Mouse (Mus musculus): ENCODE data around the gene Edem1. TPM values are rescaled to one million over a fixed set of nuclear protein-coding genes. Genes with fewer than 3 reads are reported as not detected.

The Edem1 gene
- polyA plus RNA-seq, 1 experiment from 2014 or later: 10.7 TPM

DNA sequence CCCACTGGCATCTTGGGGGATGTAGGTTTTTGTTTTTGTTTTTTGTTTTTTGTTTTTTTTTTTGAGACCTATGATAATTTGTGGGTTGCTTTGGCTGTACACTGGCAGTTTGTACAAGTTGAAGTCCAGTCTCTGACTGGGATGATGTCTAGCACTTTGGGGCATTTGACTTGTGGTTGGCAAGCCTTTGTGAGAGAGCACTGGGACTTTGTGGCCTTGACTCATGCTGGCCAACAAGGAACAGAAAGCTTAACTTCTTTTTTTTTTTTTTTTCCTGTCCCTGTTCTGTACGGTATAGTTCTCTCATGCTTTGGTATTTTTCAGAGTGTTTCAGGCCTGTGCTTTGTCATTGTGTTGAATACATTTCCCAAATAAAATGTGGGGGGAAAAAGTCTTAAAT is 3.7 kb downstream of the Edem1 start:
- ATAC-seq (replicated peaks; ENCODE audit: insufficient number of reproducible peaks, insufficient read depth, low FRiP score, low read depth): no peak
- WGBS: 82% methylated on average over 1 of the region's 1 CpGs
- Histone ChIP-seq H3K27ac (no peak overlapping the region), H3K27me3 (no peaks in the 10 kb centered on the region), H3K4me1 (replicated peaks) (peaks cover 19% of the 10 kb centered on the region), H3K4me2 (no peak overlapping the region), H3K9ac (no peak overlapping the region), H3K36me3 (no peaks in the 10 kb centered on the region), H3K4me3 (no peak overlapping the region), H3K9me3 (replicated peaks) (no peaks in the 10 kb centered on the region)

- Histone ChIP-seq H3K27me3 (no peaks in the 10 kb centered on the region), H3K9ac (no peak overlapping the region), H3K27ac (no peak overlapping the region), H3K4me3 (no peak overlapping the region), H3K36me3 (no peaks in the 10 kb centered on the region), H3K9me3 (replicated peaks) (no peaks in the 10 kb centered on the region), H3K4me2 (no peak overlapping the region), H3K4me1 (replicated peaks) (peaks cover 16% of the 10 kb centered on the region)
- 51% methylated on average over 6 of the region's 6 CpGs for WGBS
- ATAC-seq (replicated peaks; ENCODE audit: insufficient number of reproducible peaks, insufficient read depth, low FRiP score, low read depth): no peak
Observed at GRCm38 (mm10) chr6:108832989-108833388, 4.5 kb downstream of the Edem1 start.

DNA sequence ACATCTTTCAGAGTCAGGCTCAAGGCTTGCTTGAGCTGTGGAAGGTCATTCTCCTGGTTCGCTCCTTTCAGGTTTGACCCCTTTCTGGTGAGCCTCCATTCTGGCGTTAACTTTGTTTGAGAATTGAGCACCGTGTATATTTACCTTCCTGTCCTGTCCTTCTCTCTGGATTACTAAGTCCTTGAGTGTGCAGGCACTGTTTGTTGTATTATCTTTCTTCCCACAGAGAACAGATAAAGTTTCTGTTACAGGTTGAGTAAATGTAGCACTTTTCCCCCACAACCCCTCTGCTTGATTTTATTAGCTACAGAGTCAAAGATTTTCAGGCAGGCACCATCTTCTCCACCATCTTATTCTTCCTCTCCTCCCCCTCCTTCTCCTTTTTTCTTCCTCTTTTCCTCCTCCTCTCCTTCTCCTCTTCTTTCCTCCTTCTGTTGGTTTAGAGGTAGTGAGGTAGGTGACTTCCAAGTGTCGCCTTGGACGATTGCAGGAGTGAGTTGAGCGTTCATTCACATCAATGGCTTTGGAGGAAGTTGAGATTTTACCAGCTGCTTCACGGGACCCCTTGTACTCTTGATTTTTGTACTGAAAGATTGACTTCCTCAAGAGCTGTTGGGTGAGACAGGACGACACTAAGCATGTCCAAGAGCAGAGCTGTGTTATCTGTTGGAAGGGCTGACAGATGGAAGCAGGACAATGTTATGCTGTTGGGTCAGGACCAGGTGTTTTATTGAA is 5.7 kb downstream of the Edem1 start:
- Histone ChIP-seq H3K4me1 (replicated peaks) (peaks cover 16% of the 10 kb centered on the region), H3K4me3 (no peak overlapping the region), H3K27ac (no peak overlapping the region), H3K4me2 (no peak overlapping the region), H3K9me3 (replicated peaks) (no peaks in the 10 kb centered on the region), H3K27me3 (no peaks in the 10 kb centered on the region), H3K36me3 (no peaks in the 10 kb centered on the region), H3K9ac (no peak overlapping the region)
- no peak for ATAC-seq (replicated peaks; ENCODE audit: insufficient number of reproducible peaks, insufficient read depth, low FRiP score, low read depth)
- WGBS: 63% methylated on average over 8 of the region's 8 CpGs

- no peak overlapping the region for H3K4me3 ChIP-seq
- WGBS: 72% methylated on average over 16 of the region's 16 CpGs
- H3K4me2 ChIP-seq: no peak overlapping the region
- H3K36me3 ChIP-seq: no peaks in the 10 kb centered on the region
- H3K27me3 ChIP-seq: no peaks in the 10 kb centered on the region
- no peaks in the 10 kb centered on the region for H3K9me3 ChIP-seq (replicated peaks)
- peaks cover 7% of the 10 kb centered on the region; the same call in 1 of the 2 replicates for H3K4me1 ChIP-seq (replicated peaks)
- no peak overlapping the region for H3K9ac ChIP-seq
- no peak overlapping the region for H3K27ac ChIP-seq
- no peak for ATAC-seq (replicated peaks; ENCODE audit: insufficient number of reproducible peaks, insufficient read depth, low FRiP score, low read depth)
Observed at GRCm38 (mm10) chr6:108835765-108836691, 7.6 kb downstream of the Edem1 start.

- H3K27ac ChIP-seq: no peak overlapping the region
- H3K9ac ChIP-seq: no peak overlapping the region
- no peak overlapping the region for H3K4me2 ChIP-seq
Observed at GRCm38 (mm10) chr6:108837081-108837480, 8.6 kb downstream of the Edem1 start.

DNA sequence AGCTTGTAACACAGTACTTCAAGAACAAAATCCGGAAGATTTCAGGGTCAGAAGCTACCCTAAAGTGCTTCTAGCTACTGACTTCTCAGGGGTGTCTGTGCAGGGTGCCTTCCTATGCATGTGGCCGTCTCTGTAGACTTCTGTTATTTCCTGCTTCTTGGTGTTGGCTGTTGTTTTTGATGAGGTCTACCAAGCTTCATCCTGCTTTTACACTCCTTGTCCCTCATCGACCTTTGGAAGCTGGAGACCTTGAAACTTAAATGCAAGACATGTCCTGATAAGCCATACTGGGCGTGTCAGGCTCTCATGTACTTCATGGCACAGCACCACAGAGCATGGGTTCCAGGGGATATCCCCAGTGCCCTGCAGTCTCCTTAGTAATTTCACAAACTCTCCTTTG is 9.5 kb downstream of the Edem1 start:
- ATAC-seq (replicated peaks; ENCODE audit: insufficient number of reproducible peaks, insufficient read depth, low FRiP score, low read depth): no peak
- Histone ChIP-seq H3K4me1 (replicated peaks) (0 out of 2 replicates have a peak, but pooled peaks cover 3% of the 10 kb centered on the region), H3K36me3 (peaks cover 2% of the 10 kb centered on the region; the same call in 1 of the 2 replicates), H3K27ac (no peak overlapping the region), H3K4me2 (no peak overlapping the region), H3K9me3 (replicated peaks) (no peaks in the 10 kb centered on the region), H3K4me3 (no peak overlapping the region), H3K9ac (no peak overlapping the region), H3K27me3 (no peaks in the 10 kb centered on the region)
- WGBS: 78% methylated on average over 4 of the region's 4 CpGs

More at GRCm38 (mm10) chr6:108837081-108837480, 8.6 kb downstream of the Edem1 start:
- Histone ChIP-seq H3K4me3 (no peak overlapping the region), H3K9me3 (replicated peaks) (no peaks in the 10 kb centered on the region), H3K27me3 (no peaks in the 10 kb centered on the region), H3K36me3 (no peaks in the 10 kb centered on the region), H3K4me1 (replicated peaks) (0 out of 2 replicates have a peak, but pooled peaks cover 3% of the 10 kb centered on the region)
- no peak for ATAC-seq (replicated peaks; ENCODE audit: insufficient number of reproducible peaks, insufficient read depth, low FRiP score, low read depth)
- 86% methylated on average over 4 of the region's 4 CpGs for WGBS

DNA sequence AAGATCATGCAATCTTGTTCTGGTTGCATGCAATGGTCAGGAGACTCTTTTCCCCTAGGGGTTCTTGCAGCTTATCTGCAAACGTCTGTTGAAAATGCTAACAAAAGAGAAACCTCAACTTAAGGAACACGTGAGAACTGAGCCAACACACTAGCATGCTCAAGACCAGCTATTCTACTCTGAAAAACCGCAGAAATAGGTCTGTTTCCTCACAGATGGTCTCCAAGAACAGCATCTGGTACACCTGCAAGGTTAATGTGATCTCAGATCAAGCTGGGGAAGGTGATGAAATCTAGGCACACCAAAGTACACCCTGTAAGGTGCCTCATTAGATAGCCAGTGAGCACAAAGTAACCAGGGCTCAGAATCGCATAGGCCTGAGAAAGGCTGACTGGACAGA is 11.0 kb downstream of the Edem1 start:
- WGBS: 76% methylated on average over 4 of the region's 4 CpGs
- H3K4me1 ChIP-seq (replicated peaks): no peaks in the 10 kb centered on the region
- H3K9me3 ChIP-seq (replicated peaks): no peaks in the 10 kb centered on the region
- no peak overlapping the region for H3K27ac ChIP-seq
- ATAC-seq (replicated peaks; ENCODE audit: insufficient number of reproducible peaks, insufficient read depth, low FRiP score, low read depth): no peak
- peaks cover 14% of the 10 kb centered on the region; the same call in 1 of the 2 replicates for H3K36me3 ChIP-seq
- no peak overlapping the region for H3K9ac ChIP-seq
- H3K27me3 ChIP-seq: no peaks in the 10 kb centered on the region
- H3K4me2 ChIP-seq: no peak overlapping the region
- no peak overlapping the region for H3K4me3 ChIP-seq

DNA sequence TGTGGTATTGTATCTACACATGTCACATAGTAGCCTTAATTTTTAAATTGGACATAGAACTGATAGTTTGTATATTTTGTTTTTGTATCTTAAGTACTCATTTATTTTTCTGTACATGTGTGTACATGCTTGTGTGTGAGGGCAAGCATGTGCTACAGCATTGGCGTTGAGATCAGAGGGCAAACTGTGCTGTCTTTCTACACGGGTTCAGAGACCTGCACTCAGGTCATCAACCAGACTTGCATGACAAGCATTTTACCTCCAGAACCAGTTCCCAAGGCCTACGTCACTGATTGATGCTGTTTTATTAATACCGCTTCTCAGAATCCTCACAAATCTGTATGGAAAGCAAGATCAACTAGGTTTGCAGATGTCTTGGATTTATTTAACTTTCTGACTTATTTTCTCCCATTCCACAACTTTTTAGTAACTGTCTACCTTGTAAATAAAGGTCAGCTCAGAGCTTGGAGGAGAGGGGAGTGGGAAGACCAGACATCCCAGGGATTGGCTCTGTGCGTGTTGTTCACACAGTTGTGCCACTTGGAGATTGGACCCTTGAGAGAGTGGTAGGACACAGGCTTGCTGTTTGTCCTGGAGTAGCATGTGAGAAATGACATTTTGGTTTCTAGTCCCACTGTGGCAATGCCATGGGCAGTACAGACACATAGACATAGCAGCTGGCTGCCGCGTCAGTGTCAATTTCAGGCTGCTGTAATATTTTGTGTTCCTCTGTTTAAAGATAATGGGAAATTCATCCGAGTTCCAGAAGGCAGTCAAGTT is 12.6 kb downstream of the Edem1 start:
- Histone ChIP-seq H3K4me1 (replicated peaks) (no peaks in the 10 kb centered on the region), H3K36me3 (peaks cover 20% of the 10 kb centered on the region; the same call in 1 of the 2 replicates), H3K27ac (no peak overlapping the region), H3K4me3 (no peak overlapping the region), H3K27me3 (no peaks in the 10 kb centered on the region), H3K9ac (no peak overlapping the region), H3K9me3 (replicated peaks) (no peaks in the 10 kb centered on the region), H3K4me2 (no peak overlapping the region)
- WGBS: 94% methylated on average over 8 of the region's 8 CpGs
- no peak for ATAC-seq (replicated peaks; ENCODE audit: insufficient number of reproducible peaks, insufficient read depth, low FRiP score, low read depth)

GRCm38 (mm10) chr6:108843664-108844063 is 15.2 kb downstream of the Edem1 start:
- no peak overlapping the region for H3K9ac ChIP-seq
- H3K27me3 ChIP-seq: no peaks in the 10 kb centered on the region
- H3K4me2 ChIP-seq: no peak overlapping the region
- no peak for ATAC-seq (replicated peaks; ENCODE audit: insufficient number of reproducible peaks, insufficient read depth, low FRiP score, low read depth)
- no peaks in the 10 kb centered on the region for H3K4me1 ChIP-seq (replicated peaks)
- no peak overlapping the region for H3K4me3 ChIP-seq
- peaks cover 22% of the 10 kb centered on the region; the same call in 1 of the 2 replicates for H3K36me3 ChIP-seq
- H3K9me3 ChIP-seq (replicated peaks): no peaks in the 10 kb centered on the region
- H3K27ac ChIP-seq: no peak overlapping the region
- WGBS: 85% methylated on average over 1 of the region's 1 CpGs

- H3K9me3 ChIP-seq (replicated peaks): no peaks in the 10 kb centered on the region
- 70% methylated on average over 3 of the region's 3 CpGs for WGBS
Observed at GRCm38 (mm10) chr6:108844093-108844492, 15.7 kb downstream of the Edem1 start.

GRCm38 (mm10) chr6:108844771-108845170 is 16.3 kb downstream of the Edem1 start:
- Histone ChIP-seq H3K36me3 (peaks cover 29% of the 10 kb centered on the region; the same call in 1 of the 2 replicates), H3K4me3 (no peak overlapping the region), H3K27ac (no peak overlapping the region), H3K4me1 (replicated peaks) (no peaks in the 10 kb centered on the region), H3K4me2 (no peak overlapping the region), H3K27me3 (no peaks in the 10 kb centered on the region), H3K9me3 (replicated peaks) (no peaks in the 10 kb centered on the region), H3K9ac (no peak overlapping the region)
- no peak for ATAC-seq (replicated peaks; ENCODE audit: insufficient number of reproducible peaks, insufficient read depth, low FRiP score, low read depth)
- WGBS: 87% methylated on average over 7 of the region's 7 CpGs

More at GRCm38 (mm10) chr6:108844093-108844492, 15.7 kb downstream of the Edem1 start:
- no peak overlapping the region for H3K4me2 ChIP-seq
- H3K27ac ChIP-seq: no peak overlapping the region
- H3K4me3 ChIP-seq: no peak overlapping the region
- H3K27me3 ChIP-seq: no peaks in the 10 kb centered on the region
- peaks cover 25% of the 10 kb centered on the region; the same call in 1 of the 2 replicates for H3K36me3 ChIP-seq
- no peak for ATAC-seq (replicated peaks; ENCODE audit: insufficient number of reproducible peaks, insufficient read depth, low FRiP score, low read depth)
- no peaks in the 10 kb centered on the region for H3K4me1 ChIP-seq (replicated peaks)
- H3K9ac ChIP-seq: no peak overlapping the region

All from heart, embryonic 15.5 days (tissue).